Mouse (Mus musculus): Measurements from ENCODE around the gene Usf2. TPM values are rescaled to one million over a fixed set of nuclear protein-coding genes. Genes with fewer than 3 reads are reported as not detected.
"Not testable (repeated sequence)": the region's sequence is repeated elsewhere in the genome, so short reads cannot be mapped to it uniquely, and the experiment has no call there.

Gene Usf2
- polyA plus RNA-seq, 1 experiment from 2014 or later: 28.9 TPM

GRCm38 (mm10) chr7:30956357-30956751, 249 bp downstream of the Usf2 start:
- H3K4me2 ChIP-seq (replicated peaks): peak overlapping the region; percentile 81
- peak; percentile 27 for ATAC-seq (replicated peaks)
- peaks cover 28% of the 10 kb centered on the region for H3K4me1 ChIP-seq
- H3K27me3 ChIP-seq: no peaks in the 10 kb centered on the region
- H3K27ac ChIP-seq (replicated peaks): peak overlapping the region; percentile 99
- H3K4me3 ChIP-seq: peak overlapping the region; percentile 96
- WGBS: under 1% methylated on average over 28 of the region's 49 CpGs
- H3K9me3 ChIP-seq: no peaks in the 10 kb centered on the region
- H3K9ac ChIP-seq (replicated peaks): peak overlapping the region; percentile 98
- peaks cover 36% of the 10 kb centered on the region for H3K36me3 ChIP-seq

- Histone ChIP-seq H3K27me3 (no peaks in the 10 kb centered on the region), H3K4me2 (replicated peaks) (peak overlapping the region; percentile 81), H3K36me3 (peaks cover 40% of the 10 kb centered on the region), H3K4me3 (peak overlapping the region; percentile 96), H3K9ac (replicated peaks) (peak overlapping the region; percentile 98), H3K9me3 (no peaks in the 10 kb centered on the region), H3K27ac (replicated peaks) (peak overlapping the region; percentile 99), H3K4me1 (peaks cover 28% of the 10 kb centered on the region)
- 0% methylated on average over 63 of the region's 64 CpGs for WGBS
- peak; percentile 68 for ATAC-seq (replicated peaks)
These were observed 833 bp downstream of the Usf2 start for GRCm38 (mm10) chr7:30955584-30956356.

GRCm38 (mm10) chr7:30954971-30955520, 1.6 kb downstream of the Usf2 start:
- no peak for ATAC-seq (replicated peaks)
- WGBS: 83% methylated on average over 12 of the region's 12 CpGs
- peaks cover 46% of the 10 kb centered on the region for H3K36me3 ChIP-seq

GRCm38 (mm10) chr7:30954036-30954435, 2.6 kb downstream of the Usf2 start:
- peaks cover 55% of the 10 kb centered on the region for H3K36me3 ChIP-seq
- no peak for ATAC-seq (replicated peaks)
- WGBS: 79% methylated on average over 3 of the region's 3 CpGs

More at GRCm38 (mm10) chr7:30954971-30955520, 1.6 kb downstream of the Usf2 start:
- Histone ChIP-seq H3K4me1 (peaks cover 28% of the 10 kb centered on the region), H3K27ac (replicated peaks) (no peak overlapping the region), H3K9ac (replicated peaks) (no peak overlapping the region), H3K27me3 (no peaks in the 10 kb centered on the region), H3K4me2 (replicated peaks) (peak overlapping the region; percentile 81), H3K4me3 (peak overlapping the region; percentile 96), H3K9me3 (no peaks in the 10 kb centered on the region)

GRCm38 (mm10) chr7:30953459-30953858, 3.1 kb downstream of the Usf2 start:
- Histone ChIP-seq H3K4me3 (no peak overlapping the region), H3K27me3 (no peaks in the 10 kb centered on the region)
- 89% methylated on average over 6 of the region's 6 CpGs for WGBS

More at GRCm38 (mm10) chr7:30954036-30954435, 2.6 kb downstream of the Usf2 start:
- Histone ChIP-seq H3K27ac (replicated peaks) (no peak overlapping the region), H3K9me3 (no peaks in the 10 kb centered on the region), H3K4me1 (peaks cover 28% of the 10 kb centered on the region), H3K4me2 (replicated peaks) (no peak overlapping the region), H3K4me3 (no peak overlapping the region), H3K27me3 (no peaks in the 10 kb centered on the region), H3K9ac (replicated peaks) (no peak overlapping the region)

DNA sequence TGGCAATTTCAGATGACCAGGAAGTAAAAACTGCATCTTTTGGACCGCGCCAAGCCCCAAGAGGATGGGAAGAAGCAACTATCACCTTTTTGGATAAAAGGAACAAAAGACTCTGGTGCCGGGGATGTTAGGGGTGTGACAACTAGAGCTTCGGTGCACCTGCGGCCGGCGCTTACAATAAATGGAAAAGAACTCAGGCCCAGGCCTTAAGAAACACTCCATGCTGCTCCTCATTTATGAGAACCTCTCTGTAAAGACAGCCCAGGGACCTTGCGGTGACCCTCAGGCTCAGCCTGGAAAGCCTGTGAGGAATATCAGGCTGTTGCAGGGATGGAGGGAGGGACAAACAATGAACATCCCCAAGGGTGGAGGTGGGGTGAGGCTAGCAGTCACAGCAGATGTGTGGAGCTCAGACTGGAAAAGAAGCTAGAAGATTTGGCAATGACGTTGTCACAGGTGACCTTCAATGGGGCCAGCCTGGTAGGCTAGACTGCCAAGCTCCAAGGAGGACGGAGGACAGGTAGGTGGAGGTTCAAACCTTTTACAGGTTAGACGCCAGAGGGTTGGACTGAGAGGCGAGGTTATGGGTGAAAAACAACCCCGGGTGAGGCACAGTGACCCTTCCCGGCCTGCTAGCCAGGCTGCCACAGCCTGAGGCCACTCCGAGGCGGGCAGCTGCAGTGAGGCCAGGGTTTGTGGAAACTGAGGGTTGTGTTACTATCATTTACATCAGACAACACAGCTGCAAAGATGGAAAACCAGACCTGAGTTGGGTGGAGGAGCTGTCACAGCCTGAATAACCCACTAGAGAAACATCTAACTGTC, 4.0 kb downstream of the Usf2 start:
- peaks cover 16% of the 10 kb centered on the region for H3K4me1 ChIP-seq
- no peak overlapping the region for H3K4me3 ChIP-seq
- H3K4me2 ChIP-seq (replicated peaks): no peak overlapping the region
- 96% methylated on average over 16 of the region's 16 CpGs for WGBS
- H3K36me3 ChIP-seq: peaks cover 61% of the 10 kb centered on the region
- no peaks in the 10 kb centered on the region for H3K9me3 ChIP-seq
- H3K27me3 ChIP-seq: no peaks in the 10 kb centered on the region
- no peak overlapping the region for H3K27ac ChIP-seq (replicated peaks)
- ATAC-seq (replicated peaks): no peak
- no peak overlapping the region for H3K9ac ChIP-seq (replicated peaks)

More at GRCm38 (mm10) chr7:30953459-30953858, 3.1 kb downstream of the Usf2 start:
- peaks cover 24% of the 10 kb centered on the region for H3K4me1 ChIP-seq
- H3K27ac ChIP-seq (replicated peaks): no peak overlapping the region
- no peak overlapping the region for H3K4me2 ChIP-seq (replicated peaks)
- H3K9ac ChIP-seq (replicated peaks): no peak overlapping the region
- H3K9me3 ChIP-seq: no peaks in the 10 kb centered on the region
- no peak for ATAC-seq (replicated peaks)
- H3K36me3 ChIP-seq: peaks cover 59% of the 10 kb centered on the region

DNA sequence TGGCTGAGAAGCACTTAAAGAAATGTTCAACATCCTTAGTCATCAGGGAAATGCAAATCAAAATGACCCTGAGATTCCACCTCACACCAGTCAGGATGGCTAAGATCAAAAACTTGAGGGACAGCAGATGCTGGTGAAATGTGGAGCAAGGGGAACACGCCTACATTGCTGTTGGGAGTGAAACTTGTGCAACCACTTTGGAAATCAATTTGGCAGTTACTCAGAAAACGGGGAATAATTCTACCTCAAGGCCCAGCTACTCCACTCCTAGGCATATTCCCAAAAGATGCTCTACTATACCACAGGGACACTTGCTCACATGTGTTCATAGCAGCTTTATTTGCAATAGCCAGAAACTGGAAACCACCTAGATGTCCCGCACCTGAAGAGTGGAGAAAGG, 6.7 kb downstream of the Usf2 start:
- H3K9ac ChIP-seq (replicated peaks); H3K9me3 ChIP-seq; H3K4me1 ChIP-seq; H3K4me3 ChIP-seq; ATAC-seq (replicated peaks); H3K27me3 ChIP-seq; H3K27ac ChIP-seq (replicated peaks); H3K4me2 ChIP-seq (replicated peaks): not testable (repeated sequence)
- 91% methylated on average over 3 of the region's 3 CpGs for WGBS
- peaks cover 73% of the 10 kb centered on the region for H3K36me3 ChIP-seq

DNA sequence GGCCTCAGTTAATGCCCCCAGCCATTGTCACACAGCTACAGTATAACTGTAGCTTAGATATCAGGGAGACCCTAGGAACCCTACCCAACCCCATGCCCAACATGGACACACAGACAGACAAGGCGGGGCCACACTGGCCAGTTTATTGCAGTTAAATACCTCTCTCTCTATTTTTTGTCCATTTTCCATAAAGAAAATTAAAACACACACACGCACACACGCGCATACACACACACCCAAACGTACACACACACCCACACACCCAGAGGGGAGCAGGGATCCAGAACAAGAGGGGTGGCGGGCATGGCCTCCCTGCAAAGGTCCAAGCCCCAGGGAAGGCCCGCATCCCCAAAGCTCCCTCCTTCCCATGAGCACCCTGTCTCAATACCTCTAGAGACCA, 10.7 kb downstream of the Usf2 start:
- Histone ChIP-seq H3K36me3 (peaks cover 37% of the 10 kb centered on the region), H3K4me1 (no peaks in the 10 kb centered on the region), H3K4me2 (replicated peaks) (no peak overlapping the region), H3K9me3 (no peaks in the 10 kb centered on the region), H3K27me3 (no peaks in the 10 kb centered on the region), H3K27ac (replicated peaks) (no peak overlapping the region), H3K9ac (replicated peaks) (no peak overlapping the region), H3K4me3 (no peak overlapping the region)
- 0 out of 2 replicates have a peak, but pooled peaks have one; percentile 26 for ATAC-seq (replicated peaks)
- 97% methylated on average over 7 of the region's 7 CpGs for WGBS

- H3K36me3 ChIP-seq: peaks cover 33% of the 10 kb centered on the region
- not testable (repeated sequence) for H3K4me2 ChIP-seq (replicated peaks); H3K27ac ChIP-seq (replicated peaks); H3K27me3 ChIP-seq; H3K4me1 ChIP-seq; H3K4me3 ChIP-seq; H3K9ac ChIP-seq (replicated peaks); H3K9me3 ChIP-seq
- 0 out of 2 replicates have a peak, but pooled peaks have one; percentile 11 for ATAC-seq (replicated peaks)
- WGBS: 93% methylated on average over 7 of the region's 7 CpGs
These were observed 11.1 kb downstream of the Usf2 start for GRCm38 (mm10) chr7:30945466-30945865.

- not testable (repeated sequence) for H3K27me3 ChIP-seq; H3K9me3 ChIP-seq; H3K4me2 ChIP-seq (replicated peaks); H3K4me1 ChIP-seq; H3K9ac ChIP-seq (replicated peaks); H3K4me3 ChIP-seq; ATAC-seq (replicated peaks); H3K27ac ChIP-seq (replicated peaks)
- WGBS: 81% methylated on average over 2 of the region's 2 CpGs
- peaks cover 27% of the 10 kb centered on the region for H3K36me3 ChIP-seq
These were observed 11.9 kb downstream of the Usf2 start for GRCm38 (mm10) chr7:30944706-30945105.

- Histone ChIP-seq H3K4me2 (replicated peaks) (no peak within 1 kb of the TSS), H3K36me3 (peaks cover 21% of the 10 kb centered on the region), H3K4me3 (no peak within 1 kb of the TSS), H3K4me1 (no peaks in the 10 kb centered on the region), H3K9me3 (no peaks in the 10 kb centered on the region), H3K27ac (replicated peaks) (no peak within 1 kb of the TSS), H3K9ac (replicated peaks) (no peak within 1 kb of the TSS), H3K27me3 (no peaks in the 10 kb centered on the region)
- WGBS: 71% methylated on average over 9 of the region's 9 CpGs
- ATAC-seq (replicated peaks): no peak
These were observed 12.5 kb downstream of the Usf2 start, which contains the start of gene Hamp for GRCm38 (mm10) chr7:30943909-30944635. Gene Hamp, minus strand, starts transcription at chr7:30944032.
